Mouse (Mus musculus) embryonic facial prominence, embryonic 10.5 days (tissue): Measurements from ENCODE around the gene Arih2. TPM values are rescaled to one million over a fixed set of nuclear protein-coding genes. Genes with fewer than 3 reads are reported as not detected.

Experiments used
- DNase-seq: peaks from one replicate; pipeline ENCODE4 v3.0.0-alpha.2; 2017; ENCODE audit warnings: low spot score
- H3K27ac ChIP-seq: fragments of 300-500 bp; sonication (generic); replicated peaks from 2 replicates; pipeline ENCODE4 v1.5.1; 2016; ENCODE audit warnings: mild to moderate bottlenecking
- H3K27me3 ChIP-seq: fragments of 300-500 bp; sonication (generic); replicated peaks from 2 replicates; pipeline ENCODE4 v1.6.1; 2016; ENCODE audit warnings: low read depth, mild to moderate bottlenecking; ENCODE audit not compliant: poor library complexity, severe bottlenecking
- H3K36me3 ChIP-seq: fragments of 300-500 bp; sonication (generic); replicated peaks from 2 replicates; pipeline ENCODE4 v1.6.1; 2016; ENCODE audit warnings: mild to moderate bottlenecking, moderate library complexity
- H3K4me1 ChIP-seq: fragments of 300-500 bp; sonication (generic); 2 replicates; pipeline ENCODE4 v1.6.1; 2016
- H3K4me3 ChIP-seq: fragments of 300-500 bp; sonication (generic); 2 replicates; pipeline ENCODE4 v1.5.1; 2016; ENCODE audit warnings: mild to moderate bottlenecking, moderate library complexity
- H3K9me3 ChIP-seq: fragments of 300-500 bp; sonication (generic); 2 replicates; pipeline ENCODE4 v1.6.1; 2016; ENCODE audit warnings: mild to moderate bottlenecking
- WGBS: fragments of 180-500 bp; shearing (Covaris S2); methylation state at CpG from one replicate; pipeline ENCODE4 v1.1.7; 2016; 5-methylcytosine and 5-hydroxymethylcytosine counted together
- polyA plus RNA-seq: library from polyadenylated mRNA; unstranded; fragments of >200 nt; fragmentation: Nextera tagmentation; extraction: Ambion mirVana; gene quantifications from 2 replicates; pipeline ENCODE4 v1.2.1, GENCODE M21; 2016

Arih2 gene
- polyA plus RNA-seq, 1 experiment from 2014 or later, result 57.9 TPM

DNA sequence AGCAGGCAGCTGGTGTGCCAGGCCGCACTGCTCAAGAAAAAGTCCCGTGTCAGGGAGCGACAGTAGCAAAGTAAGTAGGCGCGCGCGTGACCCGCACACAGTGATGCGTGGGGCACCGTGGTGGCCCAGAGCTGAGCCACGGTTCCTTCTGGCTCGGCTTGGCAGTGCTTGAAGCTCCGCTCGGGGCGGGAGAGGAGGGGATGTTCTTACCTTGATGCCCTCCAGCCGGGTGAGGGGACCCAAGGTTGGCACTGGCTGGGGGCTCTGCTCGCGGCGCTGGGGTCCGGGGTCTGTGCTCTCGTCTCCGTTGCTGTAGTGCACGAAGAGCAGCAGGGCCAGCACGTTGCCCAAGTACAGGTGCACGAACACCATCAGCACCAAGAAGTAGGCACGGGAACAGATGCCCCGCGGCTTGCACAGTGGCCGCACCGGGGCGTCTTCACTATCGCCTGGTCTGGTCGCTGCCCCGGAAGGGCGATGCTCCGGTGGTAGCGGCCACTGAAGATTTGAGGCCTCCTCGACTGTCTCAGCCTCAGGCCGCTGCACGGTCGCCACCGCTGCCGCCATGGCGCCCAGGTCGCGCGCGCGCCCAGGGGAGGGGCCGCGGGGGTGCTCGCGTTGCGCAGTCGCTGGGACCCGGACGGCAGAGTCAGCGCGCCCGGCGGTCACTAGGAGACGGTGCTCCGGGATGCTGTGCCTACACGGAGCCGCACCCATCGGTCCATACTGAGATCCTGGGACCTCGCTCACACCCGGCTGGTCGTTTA is 52.0 kb downstream of the Arih2 start, which contains the start of gene P4htm:
TSS of gene P4htm (minus strand) at position 670 of the 767 bp plus-strand sequence.
- H3K27ac ChIP-seq, result peak within 1 kb of the TSS; percentile 78
- DNase-seq, result peak; percentile 74
- H3K9me3 ChIP-seq, result no peaks in the 10 kb centered on the region
- H3K36me3 ChIP-seq, result peaks cover 7% of the 10 kb centered on the region
- peak within 1 kb of the TSS; percentile 76 for H3K4me3 ChIP-seq
- 3% methylated on average over 69 of the region's 69 CpGs for WGBS
- H3K27me3 ChIP-seq, result peaks cover 3% of the 10 kb centered on the region; the same call in 1 of the 2 replicates
- peaks cover 20% of the 10 kb centered on the region for H3K4me1 ChIP-seq

DNA sequence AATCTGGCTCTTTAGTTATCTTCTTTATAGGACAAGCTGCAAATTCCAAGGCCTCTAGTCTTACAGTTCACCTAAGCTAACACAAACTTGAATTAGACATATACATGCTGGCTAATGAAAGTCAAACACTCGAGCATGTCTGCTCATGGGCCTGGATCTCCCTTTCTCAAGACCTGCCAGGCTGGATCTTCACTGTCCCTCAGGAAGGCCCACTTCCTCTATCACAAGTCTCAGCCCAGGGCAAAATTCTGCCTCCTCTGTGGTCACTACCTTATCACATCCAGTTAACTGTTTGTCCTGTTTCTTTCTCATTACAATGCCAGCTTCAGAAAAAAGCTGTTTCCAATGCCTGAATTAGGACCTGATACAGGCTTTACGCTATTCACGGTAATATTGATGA is 54.8 kb downstream of the Arih2 start:
- Histone ChIP-seq H3K9me3 (no peaks in the 10 kb centered on the region), H3K4me1 (peaks cover 26% of the 10 kb centered on the region), H3K4me3 (no peak overlapping the region), H3K27me3 (peaks cover 3% of the 10 kb centered on the region; the same call in 1 of the 2 replicates), H3K36me3 (no peaks in the 10 kb centered on the region; the same call in 1 of the 2 replicates), H3K27ac (no peak overlapping the region)
- 88% methylated on average over 3 of the region's 3 CpGs for WGBS
- no peak for DNase-seq

DNA sequence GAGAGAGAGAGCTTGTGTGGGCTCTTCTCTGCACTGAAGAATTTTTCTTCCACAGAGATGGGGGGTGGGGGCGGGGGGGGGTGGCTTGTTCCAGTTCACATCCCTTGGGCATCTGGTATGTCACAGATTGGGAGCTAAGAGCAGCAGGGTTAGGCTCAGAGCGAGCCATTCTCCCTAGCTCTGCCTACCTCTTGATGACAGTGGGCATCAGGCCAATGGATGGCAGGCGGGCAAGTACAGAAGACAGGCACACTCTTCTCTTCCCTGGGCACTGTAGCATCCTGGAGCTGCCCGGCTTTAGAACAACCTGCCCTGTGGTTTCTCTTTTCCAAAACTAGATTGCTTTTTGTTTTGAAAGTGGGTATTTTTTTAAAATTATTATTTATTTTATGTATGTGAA is 57.7 kb downstream of the Arih2 start:
- peaks cover 39% of the 10 kb centered on the region for H3K4me1 ChIP-seq
- H3K27ac ChIP-seq, result no peak overlapping the region
- no peaks in the 10 kb centered on the region for H3K27me3 ChIP-seq
- DNase-seq, result no peak
- H3K36me3 ChIP-seq, result no peaks in the 10 kb centered on the region; the same call in 1 of the 2 replicates
- no peak overlapping the region for H3K4me3 ChIP-seq
- WGBS, result 89% methylated on average over 4 of the region's 4 CpGs
- H3K9me3 ChIP-seq, result no peaks in the 10 kb centered on the region

DNA sequence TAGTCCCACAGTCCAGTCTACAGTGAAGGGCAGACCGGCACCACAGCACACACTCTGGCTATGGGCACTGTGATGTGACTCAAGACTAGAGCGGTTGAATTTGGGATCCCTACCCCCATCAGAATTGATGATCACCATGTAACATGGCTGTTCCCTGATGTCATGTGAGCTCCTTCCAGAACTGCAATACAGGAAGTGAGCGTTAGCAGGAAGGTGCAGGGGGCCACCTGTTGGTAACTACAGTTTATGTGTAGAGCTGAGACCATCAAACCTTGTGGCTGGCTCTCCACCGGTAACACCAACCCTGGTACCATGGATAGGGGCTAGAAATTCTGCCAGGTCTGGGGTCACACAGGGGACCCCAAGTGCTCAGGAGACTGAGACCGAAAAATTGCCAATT is 60.0 kb downstream of the Arih2 start:
- no peaks in the 10 kb centered on the region for H3K9me3 ChIP-seq
- peaks cover 40% of the 10 kb centered on the region for H3K4me1 ChIP-seq
- no peaks in the 10 kb centered on the region for H3K27me3 ChIP-seq
- H3K36me3 ChIP-seq, result no peaks in the 10 kb centered on the region; the same call in 1 of the 2 replicates
- H3K4me3 ChIP-seq, result no peak overlapping the region
- WGBS, result 76% methylated on average over 5 of the region's 5 CpGs
- H3K27ac ChIP-seq, result peak overlapping the region; percentile 92
- DNase-seq, result peak; percentile 31

DNA sequence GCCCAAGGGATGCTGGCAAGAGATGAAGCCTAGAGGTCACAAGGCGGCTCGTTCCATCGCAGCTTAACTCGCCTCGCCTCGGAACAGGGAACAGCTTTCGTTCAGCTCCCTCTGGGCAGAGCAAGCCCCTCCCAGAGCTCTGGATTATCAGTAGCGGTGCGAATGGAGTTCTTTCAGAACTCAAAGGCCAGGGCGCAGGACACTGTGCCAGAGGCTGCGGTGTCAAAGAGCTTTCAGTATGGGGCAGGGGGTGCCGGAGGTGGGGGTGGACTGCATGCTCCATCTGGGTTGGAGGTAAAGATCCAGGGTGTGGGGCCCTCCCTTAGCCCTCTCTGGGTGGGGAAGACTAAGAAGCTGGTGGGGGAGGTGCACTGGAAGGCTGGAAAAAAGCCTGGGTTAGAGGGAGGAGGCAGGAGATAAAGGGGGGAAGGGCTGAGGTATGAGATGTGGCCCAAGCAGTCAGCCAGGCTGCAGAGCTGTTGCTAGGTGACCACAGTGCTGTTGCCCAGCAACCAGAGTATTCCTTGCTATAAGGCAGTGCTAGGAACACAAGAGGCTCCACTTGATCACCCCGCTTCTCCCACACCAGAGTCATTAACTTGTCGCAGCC is 61.5 kb downstream of the Arih2 start:
- Histone ChIP-seq H3K27ac (peak overlapping the region; percentile 92), H3K4me3 (peak overlapping the region; percentile 53)
- 1% methylated on average over 14 of the region's 14 CpGs for WGBS

DNA sequence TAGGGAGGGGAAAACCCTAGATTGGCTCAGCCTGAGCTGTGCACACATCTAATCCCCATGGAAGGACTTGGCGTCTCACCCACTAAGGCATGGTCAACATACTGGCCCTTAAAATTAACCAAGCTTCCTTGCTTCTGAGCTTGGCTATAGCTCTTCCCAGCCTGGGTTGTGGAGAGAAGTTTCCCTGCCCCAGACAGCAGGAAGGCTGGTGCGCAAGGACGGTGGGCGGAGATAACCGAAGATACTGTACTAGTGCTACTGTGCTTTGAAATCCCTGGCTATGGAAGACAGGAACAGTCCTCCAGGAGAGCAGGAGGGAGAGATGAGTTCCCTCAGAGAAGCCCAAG is 69.9 kb downstream of the Arih2 start:
- peaks cover 48% of the 10 kb centered on the region for H3K4me1 ChIP-seq
- H3K9me3 ChIP-seq, result no peaks in the 10 kb centered on the region
- DNase-seq, result no peak
- no peaks in the 10 kb centered on the region for H3K27me3 ChIP-seq
- WGBS, result 67% methylated on average over 5 of the region's 5 CpGs
- H3K36me3 ChIP-seq, result peaks cover 43% of the 10 kb centered on the region
- H3K4me3 ChIP-seq, result peak overlapping the region; percentile 71
- peak overlapping the region; percentile 98 for H3K27ac ChIP-seq

More for the DNA sequence above, 61.5 kb downstream of the Arih2 start:
- peak; percentile 91 for DNase-seq
- Histone ChIP-seq H3K27me3 (no peaks in the 10 kb centered on the region), H3K36me3 (no peaks in the 10 kb centered on the region), H3K9me3 (no peaks in the 10 kb centered on the region), H3K4me1 (peaks cover 40% of the 10 kb centered on the region)

DNA sequence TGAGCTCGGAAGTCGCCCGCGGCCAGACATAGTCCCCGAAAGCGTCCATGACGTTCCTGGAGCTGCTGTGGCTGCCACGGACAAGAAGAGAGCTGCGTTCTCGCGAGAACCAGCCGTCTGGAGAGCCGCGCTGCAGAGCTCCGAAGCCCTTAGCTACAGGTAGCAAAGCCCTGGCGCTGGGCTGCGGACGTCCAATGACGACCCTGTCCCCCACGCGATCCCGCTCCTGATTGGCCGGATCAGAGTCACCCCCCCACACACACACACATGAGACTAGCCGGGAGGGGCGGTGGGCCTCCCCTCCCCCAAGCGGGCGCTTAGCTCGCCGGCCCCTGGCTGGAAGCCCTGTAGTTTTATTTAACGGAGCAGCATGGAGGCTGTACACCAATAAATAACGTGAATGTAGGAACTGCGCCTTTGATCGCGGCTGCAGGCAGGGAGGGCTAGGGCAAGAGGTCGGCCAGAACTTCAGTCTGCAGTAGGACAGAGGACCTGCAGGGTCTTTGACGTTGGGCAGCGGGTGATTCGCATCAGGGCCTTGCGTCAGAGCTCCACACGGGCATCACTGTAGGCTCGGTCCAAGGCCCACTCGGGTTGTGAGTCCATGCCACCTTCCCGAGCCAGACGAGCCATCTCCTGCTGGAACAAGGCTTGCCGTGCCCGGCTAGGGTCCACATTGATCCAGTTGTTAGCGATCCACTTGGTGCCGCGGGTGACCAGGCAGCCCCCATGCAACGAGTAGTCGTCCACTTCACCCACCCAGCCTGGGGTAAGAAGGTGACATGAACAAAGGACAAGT is 70.4 kb downstream of the Arih2 start, which contains the start of gene Wdr6:
TSS of gene Wdr6 (minus strand) at position 195 of the 799 bp plus-strand sequence.
- peak within 1 kb of the TSS; percentile 98 for H3K27ac ChIP-seq
- H3K9me3 ChIP-seq, result no peaks in the 10 kb centered on the region
- DNase-seq, result peak; percentile 99
- no peaks in the 10 kb centered on the region for H3K27me3 ChIP-seq
- peaks cover 49% of the 10 kb centered on the region for H3K36me3 ChIP-seq
- H3K4me3 ChIP-seq, result peak within 1 kb of the TSS; percentile 71
- 5% methylated on average over 51 of the region's 51 CpGs for WGBS
- H3K4me1 ChIP-seq, result peaks cover 53% of the 10 kb centered on the region

DNA sequence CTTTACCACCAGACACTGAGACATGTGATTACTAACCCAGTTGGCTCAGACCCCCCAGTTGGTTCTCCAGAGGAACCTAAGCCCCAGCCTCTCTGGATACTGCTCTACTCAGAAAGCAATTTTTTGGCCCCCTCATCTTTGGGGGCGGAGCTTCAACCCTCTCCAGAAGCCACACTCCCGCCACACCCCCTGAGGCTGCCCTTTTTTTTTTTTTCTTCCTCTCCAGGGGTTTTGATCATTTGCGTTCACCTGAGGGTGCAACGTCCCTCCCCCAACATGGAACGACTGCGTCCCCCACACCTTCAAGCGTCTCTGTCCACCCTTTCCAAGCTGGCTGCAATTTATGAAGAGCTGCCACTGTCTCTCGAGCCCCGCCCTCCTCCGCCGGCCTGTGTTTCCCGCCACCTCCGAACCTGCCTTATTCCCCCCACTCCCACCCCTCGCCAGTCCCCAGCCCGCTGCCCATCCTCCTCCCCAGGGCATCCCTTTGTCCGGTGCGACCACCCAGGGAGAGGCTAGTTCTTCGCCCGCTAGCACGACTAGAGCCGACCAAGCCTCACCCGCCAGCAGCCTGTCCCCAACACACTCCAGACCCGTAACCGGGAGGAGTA is 71.1 kb downstream of the Arih2 start:
- no peak for DNase-seq
- Histone ChIP-seq H3K9me3 (no peaks in the 10 kb centered on the region), H3K27me3 (no peaks in the 10 kb centered on the region), H3K4me3 (peak overlapping the region; percentile 71), H3K4me1 (peaks cover 59% of the 10 kb centered on the region), H3K27ac (peak overlapping the region; percentile 98), H3K36me3 (peaks cover 56% of the 10 kb centered on the region)
- under 1% methylated on average over 24 of the region's 24 CpGs for whole genome bisulfite sequencing

DNA sequence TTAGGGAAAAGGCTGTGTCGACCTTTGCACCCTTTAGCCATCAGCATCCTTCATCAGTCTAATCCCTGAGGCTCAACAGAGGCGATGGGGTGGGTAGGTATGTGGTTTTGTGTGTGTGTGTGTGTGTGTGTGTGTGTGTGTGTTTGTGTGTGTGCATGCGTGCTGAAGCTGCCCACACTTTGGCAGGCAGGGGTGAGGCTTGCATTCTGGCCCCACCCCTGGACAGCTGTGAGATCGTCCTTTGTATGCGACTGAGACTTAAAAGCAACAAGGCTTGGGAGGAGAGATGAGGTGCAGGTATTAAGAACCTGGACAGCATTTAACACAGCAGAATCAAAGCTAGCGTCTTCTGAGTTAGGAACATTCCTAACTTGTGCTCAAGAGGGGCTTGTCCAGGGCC is 72.2 kb downstream of the Arih2 start:
- H3K9me3 ChIP-seq, result no peaks in the 10 kb centered on the region
- DNase-seq, result no peak
- whole genome bisulfite sequencing, result 70% methylated on average over 6 of the region's 6 CpGs
- H3K4me1 ChIP-seq, result peaks cover 61% of the 10 kb centered on the region
- H3K27ac ChIP-seq, result peak overlapping the region; percentile 98
- H3K27me3 ChIP-seq, result no peaks in the 10 kb centered on the region
- H3K36me3 ChIP-seq, result peaks cover 63% of the 10 kb centered on the region
- H3K4me3 ChIP-seq, result peak overlapping the region; percentile 71

DNA sequence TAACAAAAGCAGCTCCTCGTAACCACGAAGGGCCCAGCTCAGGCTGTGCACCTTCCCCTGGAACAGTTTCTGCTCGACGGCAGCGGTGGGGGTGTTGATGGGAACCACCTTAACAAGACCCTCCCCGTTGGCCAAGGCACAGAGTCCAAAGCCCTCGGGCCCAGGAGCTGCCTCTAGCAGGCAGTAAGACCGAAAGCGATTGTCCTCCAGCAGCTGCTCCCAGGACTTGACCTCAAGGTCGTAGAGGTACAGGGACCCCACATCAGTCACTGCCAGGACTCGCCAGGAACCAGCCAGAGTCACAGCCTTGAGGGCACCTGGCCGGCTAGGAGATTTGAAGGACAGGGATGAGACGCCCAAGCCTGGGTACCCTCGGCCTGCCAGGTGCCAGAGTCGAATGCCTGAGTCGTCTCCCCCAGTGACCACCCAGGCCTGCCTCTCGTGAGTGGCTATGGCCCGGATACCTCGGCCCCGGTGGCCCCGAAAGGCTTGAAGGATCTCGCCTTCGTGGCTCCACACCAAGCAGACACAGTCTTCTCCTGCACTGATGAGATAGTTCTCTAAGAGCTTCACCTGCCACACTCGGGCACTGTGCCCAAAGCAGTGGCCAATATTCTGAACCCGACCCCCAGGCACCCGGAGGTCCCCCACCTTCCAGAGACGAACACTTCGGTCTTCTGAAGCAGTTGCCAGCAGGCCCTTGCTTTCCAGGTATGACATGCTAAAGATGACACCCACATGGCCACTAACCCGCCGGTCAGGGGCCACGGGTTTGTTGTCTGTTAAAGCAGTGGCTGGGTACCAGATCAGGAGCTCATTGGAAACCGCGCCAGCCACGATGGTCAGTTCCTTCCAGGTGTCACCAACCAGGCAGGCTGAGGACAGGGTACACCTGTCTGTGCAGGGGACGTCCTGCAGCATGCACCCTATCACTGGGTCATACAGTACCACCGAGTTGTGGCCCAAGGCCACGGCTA is 73.6 kb downstream of the Arih2 start:
- Histone ChIP-seq H3K4me1 (peaks cover 66% of the 10 kb centered on the region), H3K36me3 (peaks cover 67% of the 10 kb centered on the region), H3K27me3 (no peaks in the 10 kb centered on the region), H3K9me3 (no peaks in the 10 kb centered on the region), H3K27ac (no peak overlapping the region), H3K4me3 (peak overlapping the region; percentile 71; the same call in 1 of the 2 replicates)
- no peak for DNase-seq
- 91% methylated on average over 37 of the region's 37 CpGs for WGBS

DNA sequence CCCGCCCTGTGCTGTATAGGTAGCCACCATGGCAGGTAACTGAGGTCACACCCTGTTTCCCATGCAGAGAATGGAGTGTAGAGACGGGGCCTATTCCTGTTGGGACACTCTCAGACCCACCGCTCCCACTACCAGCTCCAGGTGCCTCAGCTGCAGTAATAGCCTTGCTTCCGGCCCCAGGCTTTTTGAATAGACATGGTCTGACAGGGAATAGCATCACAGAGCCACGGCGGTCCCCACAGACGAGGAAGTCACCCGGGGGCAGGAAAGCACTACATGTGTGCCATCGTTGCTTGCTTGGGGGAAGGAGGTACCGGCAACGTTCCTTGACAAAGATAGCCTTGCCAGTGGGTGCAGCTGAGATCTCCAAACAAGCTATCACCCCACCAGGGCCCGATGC is 74.3 kb downstream of the Arih2 start:
- Histone ChIP-seq H3K27ac (no peak overlapping the region), H3K4me3 (peak overlapping the region; percentile 71; the same call in 1 of the 2 replicates), H3K4me1 (peaks cover 73% of the 10 kb centered on the region), H3K9me3 (no peaks in the 10 kb centered on the region), H3K36me3 (peaks cover 67% of the 10 kb centered on the region), H3K27me3 (no peaks in the 10 kb centered on the region)
- WGBS, result 88% methylated on average over 12 of the region's 12 CpGs
- DNase-seq, result peak; percentile 8
